Mouse (Mus musculus) ES-E14 (cell line): ENCODE measurements around the gene Hps6. TPM values are rescaled to one million over a fixed set of nuclear protein-coding genes. Genes with fewer than 3 reads are reported as not detected.
A peak's percentile ranks its signal among the peaks of the same experiment; 100 is the strongest.

Source experiments
- DNase-seq: peaks from one replicate; pipeline ENCODE4 v3.0.0-alpha.2; 2013; ENCODE audit warnings: low read depth, low spot score
- H3K27ac ChIP-seq: 2 replicates; pipeline ENCODE4 v1.5.1; 2012; ENCODE audit warnings: low read depth, mild to moderate bottlenecking, low read length, moderate library complexity, mixed read lengths; ENCODE audit not compliant: poor library complexity, insufficient read depth, severe bottlenecking
- H3K36me3 ChIP-seq: 2 replicates; pipeline ENCODE4 v1.6.1; 2012; ENCODE audit warnings: mild to moderate bottlenecking, low read length, moderate library complexity, mixed read lengths; ENCODE audit not compliant: control insufficient read depth, poor library complexity, insufficient read depth, severe bottlenecking
- H3K4me1 ChIP-seq, 2 experiments: fragments of 150-350 bp in 1 of 2; sonication (generic) in 1 of 2; 2 replicates each; pipeline ENCODE4 v1.6.1; 2012; ENCODE audit warnings: low read length in 2 of 2, mild to moderate bottlenecking in 1 of 2, mixed read lengths in 1 of 2; ENCODE audit not compliant: control insufficient read depth in 2 of 2, insufficient read depth in 2 of 2, poor library complexity in 1 of 2
- H3K4me3 ChIP-seq, 2 experiments: fragments of 150-350 bp in 1 of 2; sonication (generic) in 1 of 2; 2 replicates each; pipeline ENCODE4 v1.5.1; 2012; ENCODE audit warnings: low read length in 2 of 2, low read depth in 1 of 2, mild to moderate bottlenecking in 1 of 2, mixed read lengths in 1 of 2; ENCODE audit not compliant: insufficient read depth in 1 of 2, poor library complexity in 1 of 2, severe bottlenecking in 1 of 2
- H3K9ac ChIP-seq: 2 replicates; pipeline ENCODE4 v1.6.1; 2012; ENCODE audit warnings: low read depth, mild to moderate bottlenecking, low read length, mixed read lengths; ENCODE audit not compliant: poor library complexity, insufficient read depth, severe bottlenecking
- H3K9me3 ChIP-seq: fragments of 150-350 bp; sonication (generic); 2 replicates; pipeline ENCODE4 v1.6.1; 2012; ENCODE audit warnings: low read depth, mild to moderate bottlenecking, low read length; ENCODE audit not compliant: control insufficient read depth, insufficient read depth
- CHD2 ChIP-seq: IDR thresholded peaks from 2 replicates; pipeline ENCODE4 v1.6.1; 2014; ENCODE audit warnings: mild to moderate bottlenecking, low read depth, low read length, inconsistent platforms
- HCFC1 ChIP-seq: IDR thresholded peaks from 2 replicates; pipeline ENCODE4 v1.6.1; 2012; ENCODE audit warnings: low read length, inconsistent platforms, borderline replicate concordance; ENCODE audit not compliant: insufficient read depth
- MAFK ChIP-seq: IDR thresholded peaks from 2 replicates; pipeline ENCODE4 v1.6.1; 2014; ENCODE audit warnings: mild to moderate bottlenecking, low read depth, low read length, inconsistent platforms; ENCODE audit not compliant: insufficient read depth
- ZC3H11A ChIP-seq: IDR thresholded peaks from 2 replicates; pipeline ENCODE4 v1.6.1; 2012; ENCODE audit warnings: low read depth, mild to moderate bottlenecking, inconsistent platforms, low read length, borderline replicate concordance
- ZNF384 ChIP-seq: IDR thresholded peaks from 2 replicates; pipeline ENCODE4 v1.6.1; 2012; ENCODE audit warnings: low read depth, low read length, inconsistent platforms
- in situ Hi-C, 2 experiments: fragments of 600-800 bp; cut with MboI; formaldehyde crosslinking; loops; one replicate each; pipeline ENCODE4 v1.15.1; 2025; ENCODE audit warnings: low sequenced_read_pairs in 2 of 2, inconsistent platforms in 1 of 2; ENCODE audit not compliant: unreplicated experiment in 2 of 2
- total RNA-seq: library from RNA; depleted of rRNA; stranded (reverse); fragments of 300-350 nt; gene quantifications from 2 replicates; pipeline ENCODE4 v1.2.3, GENCODE M21; 2012

The Hps6 gene
- total RNA-seq, 1 experiment: 6.9 TPM

- no peak for DNase-seq
- in situ Hi-C loops: no loop called here
- Histone ChIP-seq H3K9me3 (no peaks in the 10 kb centered on the region), H3K4me3 (peak overlapping the region; percentile 75 to 84), H3K27ac (peak overlapping the region; percentile 81), H3K4me1 (peaks cover 3 to 15% of the 10 kb centered on the region in 2 experiments; a peak in 3 of 4 replicates), H3K36me3 (peaks cover 31% of the 10 kb centered on the region), H3K9ac (peak overlapping the region; percentile 81)
- TF ChIP-seq CHD2 (no peak), HCFC1 (no peak), MAFK (no peak), ZC3H11A (no peak), ZNF384 (no peak)
Measured at GRCm38 (mm10) chr19:46038851-46039260, 35.5 kb downstream of the Hps6 start.

DNA sequence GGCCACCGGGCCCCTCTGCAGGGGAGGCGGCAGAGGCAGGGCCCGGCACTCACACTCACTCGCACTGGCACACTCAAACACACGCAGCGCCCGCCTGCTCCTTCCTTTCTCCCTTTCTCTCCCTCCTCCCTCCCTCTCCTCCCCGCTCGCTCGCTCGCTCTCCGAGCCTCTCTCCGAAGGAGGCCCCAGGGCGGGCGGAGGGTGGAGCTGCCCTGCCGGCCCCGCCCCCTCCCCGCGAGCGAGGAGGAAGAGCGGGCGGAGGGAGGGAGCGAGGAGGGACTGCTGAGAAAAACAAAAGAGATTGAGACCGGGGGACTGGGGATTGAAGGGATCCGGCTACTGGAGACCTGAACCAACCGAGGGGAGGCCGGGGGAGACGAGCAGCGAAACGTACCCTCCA is 36.2 kb downstream of the Hps6 start:
- no peaks in the 10 kb centered on the region for H3K9me3 ChIP-seq
- peak overlapping the region; percentile 81; the same call in 1 of the 2 replicates for H3K27ac ChIP-seq
- in situ Hi-C loops: no loop called here
- peaks cover 3 to 15% of the 10 kb centered on the region in 2 experiments; a peak in 3 of 4 replicates for H3K4me1 ChIP-seq
- TF ChIP-seq ZC3H11A: no peak
- 0 out of 2 replicates have a peak, but pooled peaks have one; percentile 45 for TF ChIP-seq HCFC1
- H3K36me3 ChIP-seq: peaks cover 24% of the 10 kb centered on the region
- DNase-seq: peak; percentile 87
- peak overlapping the region; percentile 59 to 75 for H3K4me3 ChIP-seq
- H3K9ac ChIP-seq: peak overlapping the region; percentile 81

- no peak for TF ChIP-seq ZNF384
- TF ChIP-seq ZC3H11A: no peak
- TF ChIP-seq HCFC1: no peak
- TF ChIP-seq MAFK: no peak
- TF ChIP-seq CHD2: no peak
- DNase-seq: no peak
- in situ Hi-C loops: no loop called here
- Histone ChIP-seq H3K4me1 (peaks cover 3 to 13% of the 10 kb centered on the region in 2 experiments; a peak in 3 of 4 replicates), H3K36me3 (peaks cover 16% of the 10 kb centered on the region), H3K9ac (peak overlapping the region; percentile 81; the same call in 1 of the 2 replicates), H3K27ac (peak overlapping the region; percentile 81; the same call in 1 of the 2 replicates), H3K4me3 (peak overlapping the region; percentile 59 to 75), H3K9me3 (no peaks in the 10 kb centered on the region)
Measured at GRCm38 (mm10) chr19:46040149-46040902, 37.0 kb downstream of the Hps6 start.

DNA sequence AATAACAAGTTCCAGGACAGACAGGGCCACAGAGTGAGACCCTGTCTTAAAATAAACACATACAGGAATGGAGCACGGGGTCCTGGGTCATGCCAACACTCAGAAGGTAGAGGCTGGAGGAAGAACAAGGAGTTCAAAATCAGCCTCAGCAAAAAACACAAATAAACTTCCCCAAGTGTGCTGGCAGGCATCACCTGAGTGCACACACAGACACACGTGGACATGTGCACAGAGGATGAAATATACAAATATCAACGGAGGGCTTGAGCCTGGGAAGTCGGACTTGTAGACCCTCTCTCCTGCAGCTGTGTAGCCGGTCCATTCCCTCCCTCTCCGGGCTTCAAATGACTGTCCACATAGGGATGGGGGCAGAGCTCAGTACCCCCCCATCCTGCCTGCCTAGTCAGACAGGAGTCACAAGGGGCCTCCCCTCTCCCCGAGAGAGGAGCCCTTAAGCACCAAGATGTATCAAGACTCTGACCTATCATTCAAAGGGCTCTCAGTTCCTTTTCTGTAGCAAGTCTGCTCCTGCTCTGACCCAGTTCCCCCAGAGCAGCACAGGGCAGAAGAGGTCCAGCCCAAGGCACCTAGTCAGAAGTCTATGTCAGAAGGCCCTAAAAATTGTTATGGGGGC is 38.1 kb downstream of the Hps6 start:
- TF ChIP-seq CHD2: no peak
- no peak for TF ChIP-seq MAFK
- no peak for TF ChIP-seq ZNF384
- no peak for TF ChIP-seq HCFC1
- no peak for TF ChIP-seq ZC3H11A
- peaks cover 3 to 9% of the 10 kb centered on the region in 2 experiments for H3K4me1 ChIP-seq
- H3K9ac ChIP-seq: peak overlapping the region; percentile 60; the same call in 1 of the 2 replicates
- peak overlapping the region; percentile 28 to 96; a peak in 3 of 4 replicates for H3K4me3 ChIP-seq
- DNase-seq: no peak
- H3K27ac ChIP-seq: peak overlapping the region; percentile 2; the same call in 1 of the 2 replicates
- no peaks in the 10 kb centered on the region for H3K9me3 ChIP-seq
- in situ Hi-C loops: no loop called here
- H3K36me3 ChIP-seq: peaks cover 6% of the 10 kb centered on the region; the same call in 1 of the 2 replicates
